Mouse (Mus musculus): ENCODE measurements around the gene Scaf1.
"Not testable (repeated sequence)": the region's sequence is repeated elsewhere in the genome, so short reads cannot be mapped to it uniquely, and the experiment has no call there.

Scaf1 gene

DNA sequence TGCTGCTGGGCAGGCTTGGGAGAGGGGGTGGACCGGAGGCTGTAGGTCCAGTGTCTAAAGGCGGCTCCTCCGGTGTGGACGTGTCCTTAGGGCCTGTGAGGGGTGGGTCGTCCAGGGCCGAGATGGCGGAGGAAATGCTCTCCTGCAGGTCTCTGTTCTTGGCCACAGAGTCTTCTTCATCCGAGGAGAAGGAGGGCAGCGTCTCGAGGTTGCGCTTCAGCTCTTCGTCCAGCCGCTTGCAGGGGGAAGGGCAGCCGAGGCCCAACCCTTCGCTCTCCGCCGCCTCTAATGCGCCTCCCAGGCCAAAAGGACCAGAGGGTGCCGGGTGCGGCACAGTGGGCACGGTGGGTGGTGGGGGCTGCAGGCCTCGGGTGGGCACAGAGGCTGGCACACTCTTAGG lies 29.6 kb upstream of the Scaf1 start:
- in situ Hi-C loops (cut with MboI; ENCODE audit: low sequenced_read_pairs): no loop called here

DNA sequence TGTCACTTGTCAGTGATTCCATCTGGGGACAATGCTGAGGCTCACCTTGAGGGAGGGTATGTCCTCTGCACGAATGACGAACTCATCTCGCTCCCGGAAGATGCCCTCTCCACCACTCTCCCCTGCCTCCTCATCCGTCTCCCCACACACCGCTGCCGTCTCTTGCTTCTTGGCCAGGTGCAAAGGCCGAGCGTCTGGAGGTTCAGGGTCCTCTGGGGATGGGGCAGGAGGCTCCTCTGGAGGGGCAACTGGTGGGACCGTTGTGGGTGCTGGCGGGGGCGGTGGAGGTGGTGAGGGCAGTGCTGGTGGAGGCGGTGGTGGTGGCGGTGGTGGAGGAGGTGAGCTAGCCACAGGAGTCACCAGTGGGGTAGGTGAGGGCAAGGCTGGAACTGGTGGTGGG lies 27.1 kb upstream of the Scaf1 start:
- in situ Hi-C loops (cut with MboI; ENCODE audit: low sequenced_read_pairs): no loop called here

DNA sequence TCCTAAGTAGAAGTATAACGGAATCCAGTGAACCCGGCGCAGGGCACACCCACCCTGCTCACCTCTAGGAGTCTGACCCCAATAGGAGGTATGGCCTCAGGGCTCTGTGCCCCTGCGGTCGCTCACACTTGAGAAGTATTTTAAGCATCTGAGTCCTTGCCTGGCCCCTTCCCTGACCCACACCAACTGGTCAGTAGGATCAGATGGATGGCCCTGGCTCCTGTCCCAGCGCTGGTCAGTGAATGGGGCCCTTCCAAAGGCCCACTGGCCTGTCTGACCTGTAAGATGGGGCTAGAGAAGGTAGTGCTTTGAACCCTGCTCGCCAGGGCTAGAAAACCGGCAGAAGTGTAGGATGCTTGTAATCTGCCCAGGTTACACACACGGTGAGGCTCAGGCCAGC lies 24.7 kb upstream of the Scaf1 start:
- in situ Hi-C loops (cut with MboI; ENCODE audit: low sequenced_read_pairs): no loop called here

DNA sequence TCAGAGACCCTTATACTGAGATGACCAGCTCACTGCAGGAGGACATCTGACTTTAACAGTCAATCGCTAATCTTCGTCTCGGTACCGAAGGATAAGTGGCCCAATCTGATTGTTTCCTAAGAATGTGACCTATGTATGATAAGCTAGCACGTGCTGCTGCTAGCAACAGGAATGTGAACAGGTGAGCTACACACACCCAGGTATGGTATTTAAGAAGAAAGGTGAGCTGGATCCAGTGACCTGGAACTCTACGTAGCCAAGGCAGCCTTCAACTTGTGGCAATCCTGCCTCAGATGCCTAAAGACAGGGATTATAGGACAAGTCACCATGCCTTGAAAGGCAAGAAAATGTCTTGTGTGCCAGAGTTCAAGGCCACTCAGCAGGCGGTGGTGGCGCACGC lies 22.2 kb upstream of the Scaf1 start:
- in situ Hi-C loops (cut with MboI; ENCODE audit: low sequenced_read_pairs): no loop called here

DNA sequence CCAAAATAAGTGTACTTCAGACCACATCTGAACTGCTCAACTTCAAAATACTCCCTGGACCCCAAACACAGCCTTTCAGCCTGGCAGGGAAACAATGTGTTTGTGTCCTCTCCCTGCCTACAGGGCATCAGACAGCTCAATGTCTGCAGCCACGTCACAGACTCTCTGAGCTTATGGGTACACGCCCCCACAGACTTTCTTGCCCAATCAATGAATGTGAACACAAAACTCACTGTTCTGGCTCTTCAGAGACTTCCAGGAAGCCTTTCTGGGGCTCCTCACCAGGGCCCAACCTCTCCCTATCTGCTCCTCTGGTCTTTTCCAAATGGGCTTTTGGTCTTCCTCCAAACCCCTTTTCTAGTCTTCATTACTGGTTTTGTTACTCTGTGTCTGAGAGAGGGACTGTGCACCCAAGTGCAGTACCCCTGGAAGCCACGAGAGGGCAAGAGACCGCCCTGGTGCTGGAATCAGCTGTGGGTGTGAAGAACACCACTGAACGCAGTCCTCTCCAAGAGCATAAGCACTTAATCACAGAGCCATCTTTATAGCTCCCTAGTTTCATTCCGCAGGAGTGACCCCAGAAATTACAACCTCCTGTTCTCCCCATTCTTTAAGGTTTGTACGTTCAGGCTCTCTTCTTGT lies 21.7 kb upstream of the Scaf1 start:
- in situ Hi-C loops (cut with MboI; ENCODE audit: low sequenced_read_pairs): no loop called here

DNA sequence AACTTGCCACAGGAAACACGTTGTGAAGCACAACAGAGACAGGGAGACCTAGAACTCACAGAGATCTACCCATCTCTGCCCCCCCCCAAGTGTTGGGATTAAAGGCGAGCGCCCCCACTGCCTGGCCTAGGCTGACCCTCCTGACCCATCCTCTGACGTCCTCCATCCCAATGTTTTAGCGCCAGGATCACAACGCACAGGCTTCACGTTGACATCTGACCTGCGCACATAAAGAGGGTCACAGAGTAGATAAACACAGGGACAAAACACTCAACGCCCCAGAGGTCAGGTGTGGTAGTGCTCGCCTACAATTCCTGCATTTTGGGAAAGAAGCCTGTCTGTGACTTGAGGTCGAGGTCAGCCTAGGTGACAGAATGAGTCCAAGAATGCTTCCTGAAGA lies 20.5 kb upstream of the Scaf1 start:
- in situ Hi-C loops (cut with MboI; ENCODE audit: low sequenced_read_pairs): no loop called here

DNA sequence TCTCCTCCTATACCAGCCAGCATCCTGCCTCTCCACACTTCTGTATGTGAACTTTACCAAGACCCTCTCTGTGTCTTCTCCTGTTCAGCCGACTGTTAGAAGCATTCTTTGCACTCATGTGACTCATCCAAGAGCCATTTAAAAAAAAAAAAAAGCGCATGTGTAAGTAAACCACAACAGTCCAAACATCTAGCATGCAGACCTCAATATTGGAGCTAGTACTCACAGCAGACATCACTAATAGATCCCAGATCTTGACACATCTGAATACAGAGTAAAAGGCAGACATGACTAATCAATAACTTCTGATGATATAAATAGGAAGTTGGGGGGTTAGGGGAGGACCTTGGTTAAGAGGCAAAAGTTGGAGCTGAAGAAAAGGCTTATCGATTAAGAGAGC lies 19.5 kb upstream of the Scaf1 start:
- in situ Hi-C loops (cut with MboI; ENCODE audit: low sequenced_read_pairs): no loop called here

DNA sequence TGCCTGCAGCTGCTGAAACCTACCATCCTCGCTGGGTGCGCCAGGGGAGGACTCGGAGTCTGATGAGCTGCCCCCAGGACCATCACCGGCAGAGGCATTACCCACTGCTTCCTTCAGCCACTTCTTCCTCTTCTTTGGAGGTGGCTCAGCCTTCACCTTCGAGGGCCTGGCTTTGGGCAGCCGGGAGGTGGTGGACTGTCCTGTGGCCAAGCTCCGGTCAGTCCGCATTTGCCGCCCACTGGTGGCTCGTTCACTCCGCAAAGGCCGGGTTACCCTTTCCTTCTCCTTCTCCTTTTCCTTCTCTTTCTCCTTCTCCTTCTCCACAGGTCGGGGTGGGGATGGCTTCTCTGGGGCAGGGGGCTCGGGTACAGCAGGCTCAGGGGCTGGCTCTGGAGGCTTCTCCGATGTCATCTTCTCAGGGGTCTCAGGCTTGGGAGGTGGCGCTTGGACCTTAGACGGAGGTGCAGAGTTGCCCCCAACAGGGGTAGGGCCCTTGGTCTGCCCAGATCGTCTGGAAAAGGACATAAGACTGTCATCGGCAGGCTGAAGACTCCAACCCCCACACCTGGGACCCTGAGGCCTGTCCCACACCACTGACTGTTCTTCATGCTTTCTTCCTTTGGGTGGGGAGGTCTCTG lies 17.7 kb upstream of the Scaf1 start:
- in situ Hi-C loops (cut with MboI; ENCODE audit: low sequenced_read_pairs): no loop called here

DNA sequence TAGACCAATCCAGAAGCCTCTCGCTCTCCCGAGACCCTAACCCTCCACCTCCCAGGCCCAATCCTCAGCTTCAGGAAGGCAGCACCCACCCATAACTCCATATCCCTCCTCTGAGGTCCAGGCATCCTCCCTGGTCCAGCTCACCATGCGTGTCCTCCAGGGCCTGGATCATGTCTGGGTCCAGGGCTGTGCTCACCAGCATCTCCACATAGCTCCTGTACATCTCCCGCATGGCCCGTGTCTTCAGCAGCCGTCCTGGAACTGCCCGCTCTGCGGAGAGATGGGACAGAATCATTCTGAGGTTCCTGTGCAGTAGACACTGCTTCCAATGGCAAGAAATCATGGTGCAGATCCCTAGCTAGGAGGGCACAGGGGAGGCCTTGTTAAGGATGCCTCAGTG lies 14.7 kb upstream of the Scaf1 start:
- in situ Hi-C loops (cut with MboI; ENCODE audit: low sequenced_read_pairs): no loop called here

DNA sequence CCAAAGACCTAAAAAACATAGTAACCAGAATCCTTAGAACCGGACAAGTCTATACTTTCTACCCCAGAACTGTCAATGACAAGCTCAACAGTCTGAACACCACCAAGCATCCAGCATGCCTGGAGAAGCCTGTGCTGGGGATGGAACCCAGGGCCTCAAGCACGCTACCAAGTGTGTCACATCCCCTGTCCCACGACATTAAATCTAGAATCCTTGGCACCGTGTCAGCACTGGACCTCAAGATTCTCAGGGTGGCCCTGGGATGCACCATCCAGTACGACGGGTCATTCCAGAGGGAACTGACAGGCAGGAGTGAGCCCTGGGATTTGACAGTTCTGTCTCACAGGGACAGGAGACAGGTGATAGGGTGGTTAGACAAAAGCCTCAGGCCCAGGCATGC lies 13.8 kb upstream of the Scaf1 start:
- in situ Hi-C loops (cut with MboI; ENCODE audit: low sequenced_read_pairs): no loop called here

DNA sequence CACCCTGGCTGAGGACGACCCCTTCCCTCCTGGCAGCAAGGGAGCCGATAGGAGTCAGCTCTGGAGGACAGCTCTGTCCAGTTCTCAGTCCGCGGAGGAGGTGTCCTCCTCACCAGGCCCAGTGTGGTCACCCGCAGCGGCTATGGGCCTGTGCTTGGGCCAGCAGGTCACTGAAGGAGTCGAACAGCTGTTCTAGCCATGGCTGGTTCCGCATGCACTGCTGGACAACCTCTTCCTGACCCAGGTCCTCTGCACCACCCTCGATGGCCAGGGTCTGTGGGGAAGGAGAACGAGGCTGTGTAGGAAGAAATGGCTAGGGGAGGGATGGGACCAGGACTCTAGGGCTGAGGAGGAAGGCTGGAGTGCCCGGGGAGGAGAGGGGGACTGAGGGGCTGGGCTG lies 12.2 kb upstream of the Scaf1 start:
- in situ Hi-C loops (cut with MboI; ENCODE audit: low sequenced_read_pairs): no loop called here

DNA sequence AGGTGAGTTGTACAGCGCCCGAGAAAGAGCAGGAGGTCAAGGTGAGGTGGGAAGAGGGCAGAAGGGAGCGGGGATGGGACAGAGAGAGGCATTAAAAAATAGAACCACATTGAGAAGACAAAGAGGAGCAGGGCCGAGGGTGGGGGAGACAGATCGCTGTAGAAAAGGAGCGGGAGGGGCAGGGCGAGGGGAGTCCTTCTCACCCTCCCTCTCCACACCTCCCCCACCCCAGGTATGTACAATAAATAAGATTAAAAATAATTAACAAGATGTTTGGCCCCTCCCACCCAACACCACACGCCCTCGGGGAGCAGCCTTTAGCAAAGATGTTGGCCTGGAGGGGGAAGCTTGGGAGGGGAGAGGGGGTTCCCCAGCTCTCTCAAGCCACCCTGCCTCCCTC lies 11.6 kb upstream of the Scaf1 start:
- in situ Hi-C loops (cut with MboI; ENCODE audit: low sequenced_read_pairs): no loop called here

DNA sequence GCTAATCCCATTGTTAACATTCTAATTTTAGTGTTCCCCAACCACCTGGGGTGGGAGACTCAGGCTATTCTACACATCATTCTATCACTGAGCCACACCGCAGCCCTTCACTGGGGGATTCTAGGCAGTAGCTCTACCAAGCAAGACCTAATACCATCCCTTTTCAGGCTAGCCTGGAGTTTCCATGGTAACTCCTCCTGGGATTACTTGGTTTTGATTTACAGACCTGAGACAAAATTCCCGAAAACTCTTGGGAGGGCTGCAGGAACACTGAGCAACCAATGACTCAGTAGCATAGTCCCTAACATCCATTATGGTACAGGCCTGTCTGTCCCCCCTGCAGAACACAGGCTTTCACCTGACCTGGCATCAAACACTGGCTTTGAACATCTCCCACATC lies 10.1 kb upstream of the Scaf1 start:
- in situ Hi-C loops (cut with MboI; ENCODE audit: low sequenced_read_pairs): no loop called here

DNA sequence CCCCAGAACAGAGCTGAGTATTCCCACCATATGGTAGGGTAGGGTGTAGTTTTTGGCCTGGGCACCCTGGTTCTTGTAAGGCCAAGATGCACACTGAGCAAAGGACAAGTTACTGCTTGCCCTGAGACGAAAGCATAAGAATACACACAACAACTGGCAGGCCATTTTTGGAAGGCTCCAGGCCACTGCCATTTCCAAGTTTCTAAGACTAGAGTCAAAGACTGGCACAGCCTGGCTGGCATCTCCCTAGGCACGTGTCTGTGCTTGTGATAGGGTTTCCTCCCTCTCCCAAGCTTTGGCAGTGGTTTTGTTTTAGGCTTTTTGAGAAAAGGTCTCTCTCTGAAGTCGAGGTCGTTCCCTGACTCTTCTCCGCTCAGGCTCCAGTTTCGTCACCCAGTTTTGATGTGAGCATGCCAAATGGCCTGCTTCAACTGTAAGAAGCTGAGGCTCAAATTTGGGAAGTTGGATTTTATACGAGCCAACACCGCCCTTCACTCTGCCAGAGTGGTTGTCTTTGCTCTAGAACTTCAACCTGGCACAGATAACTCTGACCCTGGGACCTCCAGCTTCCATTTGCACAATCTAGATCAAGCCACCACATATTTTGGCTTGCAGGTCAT lies 9.5 kb upstream of the Scaf1 start:
- in situ Hi-C loops (cut with MboI; ENCODE audit: low sequenced_read_pairs): no loop called here

DNA sequence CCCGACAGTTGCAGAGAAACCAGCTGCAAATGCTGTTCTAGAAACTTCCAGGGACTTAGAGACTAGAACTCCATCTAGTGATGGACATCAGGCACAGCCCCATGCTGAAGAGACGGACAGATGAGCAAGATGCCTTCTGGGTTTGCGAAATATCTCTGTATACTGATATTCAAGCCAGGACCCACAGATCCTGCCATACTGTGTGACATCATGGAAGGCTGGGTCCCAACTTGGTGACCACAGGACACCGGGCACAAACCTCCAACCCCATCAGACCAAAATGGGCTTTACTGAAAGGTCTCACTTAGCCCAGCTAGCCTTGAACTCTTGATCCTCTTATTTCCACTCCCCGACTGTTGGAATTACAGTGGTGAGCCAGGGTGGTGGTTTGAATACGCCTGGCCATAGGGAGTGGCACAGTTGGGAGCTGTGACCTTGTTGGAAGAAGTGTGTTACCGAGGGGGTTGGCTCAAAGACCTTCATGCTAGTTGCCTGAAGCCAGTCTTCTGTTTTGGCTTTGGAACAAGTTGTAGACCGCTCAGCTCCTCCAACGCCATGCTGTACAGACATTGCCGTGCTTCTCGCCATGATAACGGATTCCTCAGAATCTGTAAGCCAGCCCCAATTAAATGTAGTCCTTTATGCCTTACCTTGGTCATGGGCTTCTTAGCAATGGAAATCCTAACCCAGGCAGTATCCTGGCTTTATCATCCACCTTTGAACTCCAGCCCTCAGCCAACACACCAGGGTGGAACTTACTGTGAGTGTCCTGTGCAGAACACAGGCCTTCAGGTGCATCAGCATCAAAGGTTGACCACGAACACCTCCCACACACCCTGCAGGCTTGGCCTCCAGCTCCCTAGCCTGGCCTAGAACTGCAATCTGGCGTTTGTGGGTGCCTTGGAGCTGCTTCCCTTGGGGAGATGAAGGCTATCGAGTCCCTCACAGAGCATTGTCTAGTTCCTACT lies 8.4 kb upstream of the Scaf1 start:
- in situ Hi-C loops (cut with MboI; ENCODE audit: low sequenced_read_pairs): no loop called here

DNA sequence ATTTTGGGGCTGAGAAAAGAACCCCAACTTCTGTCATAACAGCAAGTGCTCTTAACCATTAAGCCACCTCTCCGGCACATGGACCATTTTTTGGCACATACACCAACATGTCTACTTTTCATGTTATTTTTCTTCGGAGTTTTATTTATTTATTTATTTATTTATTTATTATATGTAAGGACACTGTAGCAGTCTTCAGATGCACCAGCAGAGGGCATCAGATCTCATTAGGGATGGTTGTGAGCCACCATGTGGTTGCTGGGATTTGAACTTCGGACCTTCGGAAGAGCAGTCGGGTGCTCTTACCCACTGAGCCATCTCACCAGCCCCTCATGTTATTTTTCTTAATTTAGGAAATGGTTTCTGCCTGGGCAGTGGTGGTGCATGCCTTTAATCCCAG lies 7.5 kb upstream of the Scaf1 start:
- in situ Hi-C loops (cut with MboI; ENCODE audit: low sequenced_read_pairs): not testable (repeated sequence)

DNA sequence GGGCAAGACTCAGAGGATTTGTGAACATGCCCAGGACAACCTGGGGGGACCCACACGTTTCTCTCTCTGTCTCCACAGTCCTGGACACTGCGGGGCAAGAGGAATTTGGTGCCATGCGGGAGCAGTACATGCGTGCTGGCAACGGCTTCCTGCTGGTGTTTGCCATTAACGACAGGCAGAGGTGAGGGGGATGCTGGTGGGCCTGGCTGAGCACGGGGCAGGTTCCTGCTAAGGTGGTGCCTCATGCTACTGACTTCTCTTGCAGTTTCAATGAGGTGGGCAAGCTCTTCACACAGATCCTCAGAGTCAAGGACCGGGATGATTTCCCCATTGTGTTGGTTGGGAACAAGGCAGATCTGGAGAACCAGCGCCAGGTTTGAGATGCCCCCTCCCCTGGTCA lies 4.1 kb upstream of the Scaf1 start:
- in situ Hi-C loops (cut with MboI; ENCODE audit: low sequenced_read_pairs): no loop called here

DNA sequence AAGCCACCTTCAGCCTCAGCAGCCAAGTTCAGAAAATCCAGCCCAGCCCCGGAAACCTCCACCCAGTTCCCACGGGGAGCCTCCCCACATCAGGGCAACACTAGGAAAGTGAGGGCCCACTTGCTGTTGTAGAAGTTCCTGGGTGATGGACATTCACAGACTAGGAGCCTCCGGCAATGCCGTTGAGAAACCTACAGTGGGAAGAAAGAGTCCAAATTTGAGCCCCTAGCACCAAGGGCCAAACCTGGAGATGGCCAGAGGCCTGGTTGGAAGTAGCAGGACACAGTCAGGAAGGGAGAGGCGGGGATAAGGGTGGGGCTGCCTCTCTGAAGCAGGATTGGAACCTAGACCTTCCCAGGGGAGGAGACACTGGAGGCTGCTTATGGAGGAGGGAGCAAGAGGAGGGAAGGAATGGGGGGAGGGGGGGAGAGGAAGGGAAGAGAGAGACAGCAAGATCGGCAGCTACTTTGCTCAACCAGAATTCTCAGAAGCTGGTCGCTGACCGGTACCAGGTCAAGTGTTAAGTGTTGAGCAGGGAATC lies 2.9 kb upstream of the Scaf1 start:
- in situ Hi-C loops (cut with MboI; ENCODE audit: low sequenced_read_pairs): no loop called here

DNA sequence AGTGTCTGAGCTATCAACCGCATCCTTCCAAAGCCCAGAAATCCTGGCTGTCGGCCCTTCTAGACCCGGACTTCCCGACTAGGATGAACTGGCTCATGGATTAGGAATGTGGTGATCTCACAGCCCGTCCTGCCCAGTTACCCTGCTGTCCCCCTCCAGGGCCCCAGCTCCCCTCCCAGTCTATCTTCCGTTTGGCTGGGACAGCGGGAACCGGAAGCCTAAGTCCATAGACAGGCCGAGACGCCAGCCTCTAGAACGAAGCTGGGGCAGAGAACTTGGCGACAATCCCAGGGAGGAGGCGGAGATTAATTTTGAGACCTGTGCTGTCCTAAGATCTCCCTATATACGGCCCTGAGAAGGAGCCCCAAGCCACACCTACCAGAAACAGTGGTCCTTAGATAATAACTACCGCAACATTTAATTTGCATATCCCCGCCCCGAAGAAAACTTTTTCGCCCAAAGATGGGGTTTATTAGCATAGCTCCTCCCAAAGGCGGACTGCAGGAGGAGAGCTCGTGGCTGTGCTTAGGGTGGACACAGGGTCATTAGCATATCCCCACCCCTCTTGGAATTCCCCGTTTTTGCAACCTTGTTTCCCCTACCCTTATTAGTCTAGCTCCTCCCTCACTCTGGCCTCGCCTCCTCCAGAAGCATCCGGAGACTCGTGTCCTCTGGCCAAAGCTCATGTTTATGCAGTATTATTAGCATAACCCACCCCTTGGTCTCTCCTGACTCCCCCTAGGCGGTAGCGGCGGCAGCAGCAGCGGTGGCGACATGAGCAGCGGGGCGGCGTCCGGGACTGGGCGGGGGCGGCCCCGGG lies 1.3 kb upstream of the Scaf1 start, which contains the start of gene Rras:
Gene Rras, plus strand, starts transcription at position 720 of the 820 bp plus-strand sequence.
- in situ Hi-C loops (cut with MboI; ENCODE audit: low sequenced_read_pairs): no loop called here

DNA sequence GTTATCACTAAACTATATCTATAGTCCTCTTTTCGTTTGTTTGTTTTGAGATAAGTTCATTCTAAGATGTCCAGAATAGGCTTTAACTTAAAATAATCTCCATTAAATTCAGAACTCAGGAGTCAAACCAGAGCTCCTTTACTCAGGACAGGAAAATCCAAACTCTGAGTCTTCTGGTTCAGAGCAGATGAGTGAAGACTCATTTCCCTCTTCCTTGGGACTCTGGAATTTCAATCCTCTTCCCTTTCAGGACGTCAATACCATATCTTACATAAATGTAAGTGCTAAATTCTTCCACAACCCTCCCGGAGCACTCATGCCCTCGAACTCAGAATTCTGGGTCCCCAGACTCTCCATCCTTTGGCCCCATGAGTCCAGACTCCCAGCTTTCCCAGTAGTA lies 598 bp upstream of the Scaf1 start:
- in situ Hi-C loops (cut with MboI; ENCODE audit: low sequenced_read_pairs): no loop called here

Data from CH12F3 (cell line).